Mouse (Mus musculus) CD4-positive, CD25-positive, alpha-beta regulatory T cell, adult 9 weeks (primary cell): ENCODE data around the gene Gucy2e. TPM values are rescaled to one million over a fixed set of nuclear protein-coding genes. Genes with fewer than 3 reads are reported as not detected.

Source experiments
- polyA plus RNA-seq: library from polyadenylated mRNA; unstranded; fragments of 100-300 nt; shearing (Covaris generic); gene quantifications from one replicate; pipeline ENCODE4 v1.2.1, GENCODE M21; 2017

Gene Gucy2e
- polyA plus RNA-seq = 0.24 TPM

DNA sequence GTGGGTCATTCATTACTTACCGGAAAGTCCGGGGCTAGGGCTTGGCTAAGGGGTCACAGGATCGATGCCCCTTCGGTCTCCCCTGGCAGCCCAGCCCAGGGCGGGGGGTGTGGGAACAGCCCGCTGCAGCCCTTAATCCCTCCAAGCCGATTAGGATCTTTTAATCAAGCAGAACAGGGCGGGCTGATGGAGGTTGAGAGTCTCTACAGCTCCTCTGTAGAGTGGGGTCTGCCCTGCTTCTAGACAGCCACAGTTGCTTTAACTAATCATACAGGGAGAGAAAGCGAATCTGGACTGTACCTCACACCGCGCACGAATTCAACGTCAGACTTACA, at the start of gene Gucy2e:
TSS of gene Gucy2e (minus strand) at position 111 of the 335 bp plus-strand sequence.

DNA sequence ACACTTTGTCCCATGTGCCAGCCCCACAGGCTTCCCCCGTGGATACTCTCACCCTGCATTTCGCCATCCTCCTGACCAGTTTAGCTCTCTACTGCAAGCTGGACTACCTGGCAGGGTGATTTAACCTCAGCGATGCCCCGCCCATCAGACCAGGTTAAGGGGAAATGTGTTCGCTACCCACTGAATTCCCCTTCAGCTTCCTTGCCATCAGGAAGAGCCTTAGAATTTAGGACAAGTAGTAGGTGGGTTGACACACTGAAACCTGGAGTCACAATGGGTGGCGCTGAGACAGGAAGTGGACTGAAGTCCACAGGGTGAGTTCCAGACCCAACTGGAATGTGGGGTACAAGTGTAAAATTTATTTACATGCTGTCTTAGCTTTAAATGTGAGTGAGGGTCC, 39.1 kb downstream of the Gucy2e start, which contains the start of gene Alox8:
TSS of gene Alox8 (minus strand) at position 101 of the 400 bp plus-strand sequence.

Other genes starting within 250 kb of the Gucy2e start
- gene Pfas, start 228.6 kb downstream of the Gucy2e start, polyA plus RNA-seq = 5.6 TPM
- gene Ctc1, start 221.1 kb downstream of the Gucy2e start, polyA plus RNA-seq = 23.3 TPM
- 6.8 TPM for gene Aurkb, start 191.4 kb downstream of the Gucy2e start, polyA plus RNA-seq
- gene Borcs6, start 177.3 kb downstream of the Gucy2e start, polyA plus RNA-seq = 4.2 TPM
- 3.3 TPM for gene Tmem107, start 166.2 kb downstream of the Gucy2e start, polyA plus RNA-seq
- gene Vamp2, start 148.5 kb downstream of the Gucy2e start, polyA plus RNA-seq = 36.7 TPM
- gene Per1, start 141.8 kb downstream of the Gucy2e start, polyA plus RNA-seq = 14.7 TPM
- gene Hes7, start 116.6 kb downstream of the Gucy2e start, polyA plus RNA-seq = not detected
- gene 9130213A22Rik, start 114.4 kb downstream of the Gucy2e start, polyA plus RNA-seq = not detected
- gene Aloxe3, start 111.1 kb downstream of the Gucy2e start, polyA plus RNA-seq = 0.46 TPM
- gene Alox12b, start 80.0 kb downstream of the Gucy2e start, polyA plus RNA-seq = not detected
- 7.9 TPM for gene Alox8, start 39.2 kb downstream of the Gucy2e start, polyA plus RNA-seq
- gene Cntrob, start 86.7 kb upstream of the Gucy2e start, polyA plus RNA-seq = 16.9 TPM
- 112 TPM for gene Trappc1, start 86.9 kb upstream of the Gucy2e start, polyA plus RNA-seq
- 2.9 TPM for gene Kcnab3, start 89.2 kb upstream of the Gucy2e start, polyA plus RNA-seq
- 4.7 TPM for gene Rnf227, start 103.4 kb upstream of the Gucy2e start, polyA plus RNA-seq
- 60.6 TPM for gene Chd3, start 132.4 kb upstream of the Gucy2e start, polyA plus RNA-seq
- gene Naa38, start 158.5 kb upstream of the Gucy2e start, polyA plus RNA-seq = 146 TPM
- gene Cyb5d1, start 158.6 kb upstream of the Gucy2e start, polyA plus RNA-seq = 38.7 TPM
- gene Tmem88, start 161.2 kb upstream of the Gucy2e start, polyA plus RNA-seq = 1.2 TPM
- 4.3 TPM for gene Kdm6b, start 176.6 kb upstream of the Gucy2e start, polyA plus RNA-seq